Mouse (Mus musculus) liver, postnatal 0 days (tissue): ENCODE data around the gene Smyd3.

ENCODE experiments used
- CTCF ChIP-seq: sonication (generic); IDR thresholded peaks from 2 replicates; pipeline ENCODE4 v1.5.1; 2016; ENCODE audit warnings: antibody characterized with exemption, low read depth
- EP300 ChIP-seq: IDR thresholded peaks from 2 replicates; pipeline ENCODE4 v1.6.1; 2016; ENCODE audit warnings: antibody characterized with exemption, low read depth, mild to moderate bottlenecking

GRCm38 (mm10) chr1:179068990-179069389 is 448.9 kb downstream of the Smyd3 start:
- TF ChIP-seq EP300 (no peak), CTCF (no peak)
